Mouse (Mus musculus): ENCODE results near the gene Mfsd4b1.

The Mfsd4b1 gene

GRCm38 (mm10) chr10:39961906-39962305, 63.2 kb downstream of the Mfsd4b1 start:
- no peak for DNase-seq (ENCODE audit: extremely low spot score, low read depth, low spot score)

GRCm38 (mm10) chr10:39960441-39960822, 64.6 kb downstream of the Mfsd4b1 start:
- no peak for DNase-seq (ENCODE audit: extremely low spot score, low read depth, low spot score)

GRCm38 (mm10) chr10:39959761-39960440, 65.2 kb downstream of the Mfsd4b1 start, which contains the start of gene Mfsd4b3:
Mfsd4b3 (minus strand) TSS chr10:39960153.
- DNase-seq (ENCODE audit: extremely low spot score, low read depth, low spot score) = peak; percentile 82

- no peak for DNase-seq (ENCODE audit: extremely low spot score, low read depth, low spot score)
Observed at GRCm38 (mm10) chr10:39958266-39958665, 66.8 kb downstream of the Mfsd4b1 start.

- DNase-seq (ENCODE audit: extremely low spot score, low read depth, low spot score) = no peak
Observed at GRCm38 (mm10) chr10:39956340-39956878, 68.7 kb downstream of the Mfsd4b1 start.

- no peak for DNase-seq (ENCODE audit: extremely low spot score, low read depth, low spot score)
Observed at GRCm38 (mm10) chr10:39955163-39955562, 69.9 kb downstream of the Mfsd4b1 start.

Measured in hindlimb bud, embryonic 11.5 days (tissue).